Mouse (Mus musculus): ENCODE measurements around the gene Aph1b. TPM values are rescaled to one million over a fixed set of nuclear protein-coding genes. Genes with fewer than 3 reads are reported as not detected.
"Not testable (repeated sequence)": the region's sequence is repeated elsewhere in the genome, so short reads cannot be mapped to it uniquely, and the experiment has no call there.

Gene Aph1b
- polyA plus RNA-seq (2015; fragmentation: Nextera tagmentation; extraction: Ambion mirVana): 10.9 and 11.7 TPM in 2 replicates

DNA sequence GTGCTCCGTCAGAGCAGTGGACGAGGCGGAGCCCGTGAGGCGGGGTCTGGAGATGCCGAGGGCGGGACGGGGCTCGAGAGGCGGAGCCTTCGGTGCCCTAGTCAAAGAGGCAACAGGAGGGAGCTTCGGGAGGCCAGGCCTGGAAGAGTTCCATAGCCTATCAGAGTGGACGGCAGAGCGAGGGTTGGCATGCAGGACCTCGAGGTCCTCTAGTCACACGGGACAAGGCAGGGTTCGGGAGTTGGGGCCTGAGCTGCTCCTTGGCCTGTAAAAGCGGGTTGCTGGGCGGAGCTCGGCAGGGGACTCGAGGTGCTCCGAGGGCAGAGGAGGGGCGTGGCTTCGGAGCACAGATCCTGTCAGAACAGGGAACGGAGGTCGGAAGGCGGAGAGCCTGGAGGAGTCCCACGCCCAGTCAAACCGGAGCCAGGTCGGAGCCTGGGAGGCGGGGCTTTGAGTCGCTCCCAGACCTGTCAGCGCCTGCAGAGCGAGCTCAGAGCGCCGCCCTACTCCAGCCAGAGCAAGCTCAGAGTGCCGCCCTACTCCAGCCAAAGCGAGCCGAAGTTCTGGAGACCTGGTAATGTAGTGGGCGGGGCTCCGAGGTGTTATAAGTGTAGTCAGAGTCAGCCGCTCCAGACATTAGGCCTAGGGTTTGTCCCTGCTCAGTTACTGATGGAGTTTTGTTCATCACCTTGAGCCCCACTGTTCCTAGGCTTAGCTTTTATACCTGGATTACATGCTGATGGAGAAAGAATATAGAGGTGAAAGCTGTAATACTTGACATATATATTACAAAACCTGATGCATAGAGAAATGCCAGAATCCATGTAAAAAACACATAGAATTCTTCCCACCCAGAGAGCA is at the start of gene Aph1b:
Gene Aph1b (minus strand): TSS at position 27 of the 861 bp plus-strand sequence.
- no peaks in the 10 kb centered on the region for H3K4me1 ChIP-seq (replicated peaks; ENCODE audit: insufficient read depth, low read length)
- no peaks in the 10 kb centered on the region for H3K27me3 ChIP-seq (ENCODE audit: insufficient read depth, low read length)
- peak within 1 kb of the TSS; percentile 90 for H3K27ac ChIP-seq
- DNase-seq (ENCODE audit: low spot score) (peak; percentile 99), ATAC-seq (replicated peaks; ENCODE audit: low FRiP score, low read depth) (peak; percentile 97)
- no peaks in the 10 kb centered on the region for H3K9me3 ChIP-seq (replicated peaks; ENCODE audit: low read length)
- no peak for TF ChIP-seq CTCF (IDR thresholded peaks at IDR 0.05; ENCODE audit: low read depth)
- peak within 1 kb of the TSS; percentile 80 for H3K4me2 ChIP-seq (ENCODE audit: low read length)
- no peaks in the 10 kb centered on the region for H3K36me3 ChIP-seq (ENCODE audit: insufficient read depth, low read length)
- peak within 1 kb of the TSS; percentile 59 for H3K4me3 ChIP-seq (replicated peaks; ENCODE audit: low read depth, low read length)
- WGBS: under 1% methylated on average over 42 of the region's 42 CpGs
- H3K9ac ChIP-seq (ENCODE audit: low read depth, low read length): peak within 1 kb of the TSS; percentile 65

- peak; percentile 23; the same call in 1 of the 2 replicates for TF ChIP-seq CTCF (IDR thresholded peaks at IDR 0.05; ENCODE audit: low read depth)
- Histone ChIP-seq H3K4me2 (ENCODE audit: low read length) (peak overlapping the region; percentile 88), H3K36me3 (ENCODE audit: insufficient read depth, low read length) (no peaks in the 10 kb centered on the region), H3K27me3 (ENCODE audit: insufficient read depth, low read length) (no peaks in the 10 kb centered on the region), H3K27ac (0 out of 2 replicates have a peak overlapping the region, but pooled peaks have one; percentile 20), H3K4me3 (replicated peaks; ENCODE audit: low read depth, low read length) (peak overlapping the region; percentile 67), H3K9ac (ENCODE audit: low read depth, low read length) (peak overlapping the region; percentile 28), H3K4me1 (replicated peaks; ENCODE audit: insufficient read depth, low read length) (no peaks in the 10 kb centered on the region), H3K9me3 (replicated peaks; ENCODE audit: low read length) (no peaks in the 10 kb centered on the region)
- peak; percentile 37; the same call in 1 of the 2 replicates for ATAC-seq (replicated peaks; ENCODE audit: low FRiP score, low read depth)
- WGBS: under 1% methylated on average over 24 of the region's 24 CpGs
- no peak for DNase-seq (ENCODE audit: low spot score)
Measured at GRCm38 (mm10) chr9:66835097-66835480, 39.8 kb upstream of the Aph1b start.

GRCm38 (mm10) chr9:66834318-66835096 is 39.2 kb upstream of the Aph1b start, which contains the start of gene Aph1c:
Gene Aph1c (minus strand): TSS chr9:66834726.
- DNase-seq (ENCODE audit: low spot score) (peak; percentile 100), ATAC-seq (replicated peaks; ENCODE audit: low FRiP score, low read depth) (peak; percentile 99)
- Histone ChIP-seq H3K4me2 (ENCODE audit: low read length) (peak within 1 kb of the TSS; percentile 88), H3K4me1 (replicated peaks; ENCODE audit: insufficient read depth, low read length) (no peaks in the 10 kb centered on the region), H3K4me3 (replicated peaks; ENCODE audit: low read depth, low read length) (peak within 1 kb of the TSS; percentile 67), H3K27me3 (ENCODE audit: insufficient read depth, low read length) (no peaks in the 10 kb centered on the region), H3K9ac (ENCODE audit: low read depth, low read length) (peak within 1 kb of the TSS; percentile 60), H3K27ac (peak within 1 kb of the TSS; percentile 77), H3K36me3 (ENCODE audit: insufficient read depth, low read length) (no peaks in the 10 kb centered on the region), H3K9me3 (replicated peaks; ENCODE audit: low read length) (no peaks in the 10 kb centered on the region)
- under 1% methylated on average over 57 of the region's 58 CpGs for WGBS
- TF ChIP-seq CTCF (IDR thresholded peaks at IDR 0.05; ENCODE audit: low read depth): no peak

GRCm38 (mm10) chr9:66833851-66834250 is 38.6 kb upstream of the Aph1b start:
- H3K9me3 ChIP-seq (replicated peaks; ENCODE audit: low read length): no peaks in the 10 kb centered on the region
- H3K27ac ChIP-seq: peak overlapping the region; percentile 77
- peak overlapping the region; percentile 60 for H3K9ac ChIP-seq (ENCODE audit: low read depth, low read length)
- H3K4me3 ChIP-seq (replicated peaks; ENCODE audit: low read depth, low read length): peak overlapping the region; percentile 67
- H3K4me2 ChIP-seq (ENCODE audit: low read length): peak overlapping the region; percentile 88
- H3K36me3 ChIP-seq (ENCODE audit: insufficient read depth, low read length): no peaks in the 10 kb centered on the region
- H3K4me1 ChIP-seq (replicated peaks; ENCODE audit: insufficient read depth, low read length): no peaks in the 10 kb centered on the region
- TF ChIP-seq CTCF (IDR thresholded peaks at IDR 0.05; ENCODE audit: low read depth): no peak
- 19% methylated on average over 7 of the region's 7 CpGs for whole genome bisulfite sequencing
- DNase-seq (ENCODE audit: low spot score): peak; percentile 26
- no peak for ATAC-seq (replicated peaks; ENCODE audit: low FRiP score, low read depth)
- H3K27me3 ChIP-seq (ENCODE audit: insufficient read depth, low read length): no peaks in the 10 kb centered on the region

DNA sequence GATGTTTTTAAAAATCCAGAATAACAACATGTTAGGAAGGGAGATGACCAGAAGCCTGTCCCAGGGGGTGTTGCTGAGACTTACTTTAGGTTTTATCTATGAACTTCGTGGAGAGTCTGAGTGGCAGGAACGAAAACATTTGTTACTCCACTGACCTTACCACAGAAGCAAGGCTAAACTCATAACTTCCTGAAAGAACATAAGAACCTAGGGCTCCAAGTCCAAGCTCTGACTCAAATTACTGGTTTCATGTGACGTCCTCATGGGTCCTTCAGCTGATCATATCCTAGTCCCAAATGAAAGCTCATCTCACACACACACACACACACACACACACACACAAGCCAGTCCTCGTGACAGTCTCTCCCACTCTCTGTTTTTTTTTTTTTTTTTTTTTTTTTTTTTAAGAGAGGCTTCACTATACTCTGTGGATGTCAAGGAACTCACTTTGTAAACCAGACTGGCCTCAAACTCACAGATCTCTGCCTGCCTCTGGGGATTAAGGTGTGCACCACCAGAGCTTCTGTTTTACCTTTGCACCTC is 37.1 kb upstream of the Aph1b start:
- WGBS: 29% methylated on average over 4 of the region's 4 CpGs
- H3K9ac ChIP-seq (ENCODE audit: low read depth, low read length): no peak overlapping the region
- ATAC-seq (replicated peaks; ENCODE audit: low FRiP score, low read depth) (no peak), DNase-seq (ENCODE audit: low spot score) (no peak)
- H3K36me3 ChIP-seq (ENCODE audit: insufficient read depth, low read length): no peaks in the 10 kb centered on the region
- TF ChIP-seq CTCF (IDR thresholded peaks at IDR 0.05; ENCODE audit: low read depth): no peak
- H3K4me1 ChIP-seq (replicated peaks; ENCODE audit: insufficient read depth, low read length): no peaks in the 10 kb centered on the region
- H3K4me2 ChIP-seq (ENCODE audit: low read length): no peak overlapping the region
- no peak overlapping the region for H3K27ac ChIP-seq
- H3K9me3 ChIP-seq (replicated peaks; ENCODE audit: low read length): no peaks in the 10 kb centered on the region
- H3K27me3 ChIP-seq (ENCODE audit: insufficient read depth, low read length): no peaks in the 10 kb centered on the region
- no peak overlapping the region for H3K4me3 ChIP-seq (replicated peaks; ENCODE audit: low read depth, low read length)

DNA sequence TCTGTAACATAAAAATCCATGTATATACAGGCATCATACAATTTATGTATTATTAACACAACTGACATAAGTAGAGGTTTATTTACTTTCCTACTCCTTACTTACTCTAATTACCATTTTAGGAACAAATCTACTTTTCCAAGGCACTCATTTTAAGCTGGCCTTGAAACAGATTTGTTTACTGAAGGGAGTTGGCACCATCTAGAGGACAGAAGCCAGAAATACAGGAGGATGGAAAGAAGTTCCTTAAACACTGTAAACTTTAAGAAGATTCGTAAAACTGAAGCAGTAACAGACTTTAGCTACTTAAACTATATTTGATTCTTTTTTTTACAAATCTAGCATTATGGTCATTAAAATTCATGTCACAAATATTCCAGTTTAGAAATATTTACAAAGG is 30.7 kb upstream of the Aph1b start:
- no peaks in the 10 kb centered on the region for H3K4me1 ChIP-seq (replicated peaks; ENCODE audit: insufficient read depth, low read length)
- peak; percentile 91 for TF ChIP-seq CTCF (IDR thresholded peaks at IDR 0.05; ENCODE audit: low read depth)
- H3K4me2 ChIP-seq (ENCODE audit: low read length): no peak overlapping the region
- H3K36me3 ChIP-seq (ENCODE audit: insufficient read depth, low read length): 0 out of 2 replicates have a peak, but pooled peaks cover 3% of the 10 kb centered on the region
- H3K27ac ChIP-seq: no peak overlapping the region
- H3K27me3 ChIP-seq (ENCODE audit: insufficient read depth, low read length): no peaks in the 10 kb centered on the region
- WGBS: 29% methylated on average over 1 of the region's 1 CpGs
- ATAC-seq (replicated peaks; ENCODE audit: low FRiP score, low read depth) (no peak), DNase-seq (ENCODE audit: low spot score) (peak; percentile 88)
- no peak overlapping the region for H3K4me3 ChIP-seq (replicated peaks; ENCODE audit: low read depth, low read length)
- H3K9ac ChIP-seq (ENCODE audit: low read depth, low read length): no peak overlapping the region
- H3K9me3 ChIP-seq (replicated peaks; ENCODE audit: low read length): no peaks in the 10 kb centered on the region

DNA sequence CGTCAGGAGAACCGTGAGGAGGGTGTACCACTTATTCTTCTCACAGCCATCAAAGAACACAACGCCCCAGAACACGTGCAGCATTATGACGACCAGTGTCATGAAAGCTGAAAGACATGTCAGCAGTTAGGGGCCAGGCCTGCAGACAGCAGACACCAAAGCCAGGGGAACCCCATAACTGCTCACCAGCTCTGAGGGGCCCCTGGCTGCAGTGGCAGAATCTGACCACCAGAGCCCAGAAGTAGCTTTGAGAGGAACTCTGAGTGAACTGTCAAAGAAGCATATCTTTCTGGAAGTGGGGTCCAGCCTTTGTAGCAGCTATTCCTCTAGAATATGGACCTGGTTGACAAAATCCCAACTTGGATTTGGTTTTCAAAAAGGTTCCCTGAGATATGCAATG is 27.0 kb upstream of the Aph1b start:
- H3K4me3 ChIP-seq (replicated peaks; ENCODE audit: low read depth, low read length); H3K9me3 ChIP-seq (replicated peaks; ENCODE audit: low read length); H3K36me3 ChIP-seq (ENCODE audit: insufficient read depth, low read length); H3K9ac ChIP-seq (ENCODE audit: low read depth, low read length); H3K27ac ChIP-seq; H3K27me3 ChIP-seq (ENCODE audit: insufficient read depth, low read length); DNase-seq (ENCODE audit: low spot score); H3K4me2 ChIP-seq (ENCODE audit: low read length); H3K4me1 ChIP-seq (replicated peaks; ENCODE audit: insufficient read depth, low read length); ATAC-seq (replicated peaks; ENCODE audit: low FRiP score, low read depth): not testable (repeated sequence)
- no CpG with 5 or more reads among the region's 5 CpGs for WGBS
